Mouse (Mus musculus) lung, embryonic 14.5 days (tissue): Measurements from ENCODE around the gene Tecpr1. TPM values are rescaled to one million over a fixed set of nuclear protein-coding genes. Genes with fewer than 3 reads are reported as not detected.

Experiments
- ATAC-seq: fragments of 200-750 bp; cut with Nextera tagmentation; 2 replicates; pipeline ENCODE4 v1.8.0; 2017; ENCODE audit warnings: mild to moderate bottlenecking, moderate TSS enrichment, moderate library complexity; ENCODE audit not compliant: insufficient read depth
- DNase-seq: peaks from one replicate; pipeline ENCODE4 v3.0.0-alpha.2; 2015
- H3K27ac ChIP-seq: fragments of 300-500 bp; sonication (generic); 2 replicates; pipeline ENCODE4 v1.5.1; 2014; ENCODE audit warnings: low read depth, mild to moderate bottlenecking, moderate library complexity
- H3K27me3 ChIP-seq: fragments of 300-500 bp; sonication (generic); 2 replicates; pipeline ENCODE4 v1.6.1; 2014; ENCODE audit warnings: low read length, control low read depth; ENCODE audit not compliant: insufficient read depth
- H3K36me3 ChIP-seq: fragments of 300-500 bp; sonication (generic); 2 replicates; pipeline ENCODE4 v1.6.1; 2014; ENCODE audit warnings: control low read depth; ENCODE audit not compliant: insufficient read depth
- H3K4me1 ChIP-seq: fragments of 300-500 bp; sonication (generic); 2 replicates; pipeline ENCODE4 v1.6.1; 2014; ENCODE audit warnings: antibody characterized with exemption, control low read depth; ENCODE audit not compliant: insufficient read depth
- H3K4me2 ChIP-seq: fragments of 300-500 bp; sonication (generic); 2 replicates; pipeline ENCODE4 v1.6.1; 2014; ENCODE audit warnings: mild to moderate bottlenecking
- H3K4me3 ChIP-seq: fragments of 300-500 bp; sonication (generic); 2 replicates; pipeline ENCODE4 v1.5.1; 2014; ENCODE audit warnings: low read depth, low read length
- H3K9ac ChIP-seq: fragments of 300-500 bp; sonication (generic); 2 replicates; pipeline ENCODE4 v1.6.1; 2014
- H3K9me3 ChIP-seq: fragments of 300-500 bp; sonication (generic); 2 replicates; pipeline ENCODE4 v1.6.1; 2016; ENCODE audit warnings: low read depth, low read length, control low read depth
- CTCF ChIP-seq: IDR thresholded peaks from 2 replicates; pipeline ENCODE4 v1.5.1; 2016; ENCODE audit warnings: antibody characterized with exemption, low read depth
- WGBS: fragments of 180-500 bp; shearing (Covaris S2); extraction: QIAGEN DNeasy Blood & Tissue Kit; methylation state at CpG from one replicate; pipeline ENCODE4 v1.1.7; 2014; 5-methylcytosine and 5-hydroxymethylcytosine counted together
- polyA plus RNA-seq: library from polyadenylated mRNA; unstranded; fragments of >200 nt; fragmentation: Nextera tagmentation; extraction: Ambion mirVana; gene quantifications from 2 replicates; pipeline ENCODE4 v1.2.1, GENCODE M21; 2014

Gene Tecpr1
- 17.0 and 19.3 TPM in 2 replicates for polyA plus RNA-seq

- Histone ChIP-seq H3K27me3 (no peaks in the 10 kb centered on the region), H3K36me3 (no peaks in the 10 kb centered on the region), H3K4me2 (peak within 1 kb of the TSS; percentile 67), H3K27ac (peak within 1 kb of the TSS; percentile 51; the same call in 1 of the 2 replicates), H3K4me1 (0 out of 2 replicates have a peak, but pooled peaks cover 6% of the 10 kb centered on the region), H3K4me3 (peak within 1 kb of the TSS; percentile 54), H3K9ac (peak within 1 kb of the TSS; percentile 60), H3K9me3 (no peaks in the 10 kb centered on the region)
- DNase-seq (peak; percentile 98), ATAC-seq (peak; percentile 98)
- WGBS, result under 1% methylated on average over 37 of the region's 37 CpGs
- peak; percentile 30; the same call in 1 of the 2 replicates for TF ChIP-seq CTCF
Measured at GRCm38 (mm10) chr5:144223503-144223862, at the start of gene Tecpr1. Tecpr1 (minus strand) TSS chr5:144223615.

DNA sequence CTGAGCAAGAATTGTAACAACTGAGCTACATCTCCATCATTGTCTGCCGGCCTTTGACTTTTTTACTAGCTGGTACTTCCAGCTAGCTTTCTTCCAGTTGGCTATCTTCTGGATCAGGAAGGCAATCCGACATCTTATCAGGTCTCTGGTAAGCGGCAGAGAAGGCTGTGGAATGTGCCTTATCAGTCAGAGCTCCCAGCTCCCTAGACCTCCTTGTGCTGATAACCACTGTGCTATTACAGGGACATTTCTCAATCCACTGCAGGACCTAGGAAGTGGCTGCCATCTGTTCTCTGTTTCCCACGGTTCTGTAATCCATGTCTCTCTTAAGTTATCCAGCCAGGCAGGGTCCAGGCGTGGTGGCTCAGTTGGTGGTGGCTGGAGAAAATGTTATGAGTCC lies 48.4 kb upstream of the Tecpr1 start:
- Histone ChIP-seq H3K9me3 (no peaks in the 10 kb centered on the region), H3K36me3 (peaks cover 16% of the 10 kb centered on the region), H3K4me1 (no peaks in the 10 kb centered on the region), H3K27ac (no peak overlapping the region), H3K9ac (no peak overlapping the region), H3K4me2 (no peak overlapping the region), H3K4me3 (no peak overlapping the region), H3K27me3 (no peaks in the 10 kb centered on the region)
- DNase-seq (peak; percentile 10), ATAC-seq (no peak)
- no peak for TF ChIP-seq CTCF
- 20% methylated on average over 5 of the region's 5 CpGs for WGBS

- H3K36me3 ChIP-seq, result peaks cover 22% of the 10 kb centered on the region
- H3K9me3 ChIP-seq, result no peaks in the 10 kb centered on the region
- H3K9ac ChIP-seq, result no peak overlapping the region
- no peak overlapping the region for H3K4me3 ChIP-seq
- ATAC-seq, result no peak
- H3K4me2 ChIP-seq, result no peak overlapping the region
- TF ChIP-seq CTCF, result no peak
- H3K27ac ChIP-seq, result 0 out of 2 replicates have a peak overlapping the region, but pooled peaks have one; percentile 4
- WGBS, result 54% methylated on average over 3 of the region's 3 CpGs
- H3K4me1 ChIP-seq, result no peaks in the 10 kb centered on the region
- no peak for DNase-seq
- no peaks in the 10 kb centered on the region for H3K27me3 ChIP-seq
Measured at GRCm38 (mm10) chr5:144271118-144271517, 47.7 kb upstream of the Tecpr1 start.

DNA sequence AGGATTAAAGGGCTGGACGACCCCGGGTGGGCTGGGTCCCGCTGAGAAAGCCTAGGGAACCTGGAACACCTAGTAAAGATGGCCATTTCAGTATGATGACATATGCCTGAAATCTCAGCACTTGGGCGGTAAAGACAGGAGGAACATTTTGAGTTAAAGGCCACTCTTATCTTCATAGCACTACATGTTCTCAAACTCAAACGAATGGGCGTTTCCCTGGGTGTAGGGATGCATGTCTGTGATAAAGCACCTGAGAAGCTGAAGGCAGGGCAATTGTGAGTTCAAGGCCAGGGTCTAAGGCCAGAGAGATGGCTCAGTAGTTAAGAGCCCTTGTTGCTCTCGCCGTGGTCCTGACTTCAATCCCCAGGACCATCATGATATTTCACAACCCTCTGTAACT lies 47.0 kb upstream of the Tecpr1 start:
- no peak for TF ChIP-seq CTCF
- H3K4me2 ChIP-seq, result no peak overlapping the region
- no peak overlapping the region for H3K27ac ChIP-seq
- no peaks in the 10 kb centered on the region for H3K4me1 ChIP-seq
- H3K9ac ChIP-seq, result no peak overlapping the region
- H3K9me3 ChIP-seq, result no peaks in the 10 kb centered on the region
- DNase-seq (no peak), ATAC-seq (no peak)
- H3K4me3 ChIP-seq, result no peak overlapping the region
- peaks cover 26% of the 10 kb centered on the region for H3K36me3 ChIP-seq
- WGBS, result 88% methylated on average over 8 of the region's 8 CpGs
- no peaks in the 10 kb centered on the region for H3K27me3 ChIP-seq

- H3K27ac ChIP-seq, result no peak overlapping the region
- H3K9me3 ChIP-seq, result no peaks in the 10 kb centered on the region
- H3K27me3 ChIP-seq, result no peaks in the 10 kb centered on the region
- no peak for TF ChIP-seq CTCF
- no peaks in the 10 kb centered on the region for H3K4me1 ChIP-seq
- 84% methylated on average over 7 of the region's 7 CpGs for WGBS
- no peak overlapping the region for H3K4me2 ChIP-seq
- no peak overlapping the region for H3K4me3 ChIP-seq
- peaks cover 31% of the 10 kb centered on the region for H3K36me3 ChIP-seq
- no peak for ATAC-seq
- DNase-seq, result no peak
- no peak overlapping the region for H3K9ac ChIP-seq
Measured at GRCm38 (mm10) chr5:144269926-144270325, 46.5 kb upstream of the Tecpr1 start.

GRCm38 (mm10) chr5:144267535-144268241 lies 44.3 kb upstream of the Tecpr1 start:
- DNase-seq, result peak; percentile 74
- TF ChIP-seq CTCF, result no peak
- no peak overlapping the region for H3K27ac ChIP-seq
- 65% methylated on average over 8 of the region's 8 CpGs for WGBS
- peak; percentile 40; the same call in 1 of the 2 replicates for ATAC-seq
- H3K27me3 ChIP-seq, result no peaks in the 10 kb centered on the region
- H3K4me2 ChIP-seq, result no peak overlapping the region
- no peak overlapping the region for H3K9ac ChIP-seq
- H3K9me3 ChIP-seq, result no peaks in the 10 kb centered on the region
- no peak overlapping the region for H3K4me3 ChIP-seq
- peaks cover 38% of the 10 kb centered on the region for H3K36me3 ChIP-seq
- H3K4me1 ChIP-seq, result no peaks in the 10 kb centered on the region

GRCm38 (mm10) chr5:144263496-144263895 lies 40.1 kb upstream of the Tecpr1 start:
- H3K4me1 ChIP-seq, result no peaks in the 10 kb centered on the region
- H3K36me3 ChIP-seq, result peaks cover 61% of the 10 kb centered on the region
- no peak overlapping the region for H3K27ac ChIP-seq

More at GRCm38 (mm10) chr5:144263496-144263895, 40.1 kb upstream of the Tecpr1 start:
- ATAC-seq (no peak), DNase-seq (no peak)
- H3K9me3 ChIP-seq, result no peaks in the 10 kb centered on the region
- H3K9ac ChIP-seq, result no peak overlapping the region
- H3K27me3 ChIP-seq, result no peaks in the 10 kb centered on the region
- no peak overlapping the region for H3K4me3 ChIP-seq
- WGBS, result 74% methylated on average over 13 of the region's 13 CpGs
- H3K4me2 ChIP-seq, result no peak overlapping the region
- TF ChIP-seq CTCF, result no peak
